Mouse (Mus musculus) adrenal gland, postnatal 4 days (tissue): ENCODE measurements around the gene Golt1b. TPM values are rescaled to one million over a fixed set of nuclear protein-coding genes. Genes with fewer than 3 reads are reported as not detected.
"Not testable (repeated sequence)": the region's sequence is repeated elsewhere in the genome, so short reads cannot be mapped to it uniquely, and the experiment has no call there.

ENCODE experiments used
- DNase-seq, 2 experiments: peaks; one replicate each; pipeline ENCODE4 v3.0.0; 2021 to 2022; ENCODE audit warnings: low spot score in 2 of 2, mixed read lengths in 2 of 2
- long read RNA-seq, 2 experiments: library from polyadenylated mRNA; stranded (forward); transcript quantifications; one replicate each; pipeline ENCODE4 v2.0.0; 2021
- total RNA-seq, 2 experiments: library from RNA; stranded (reverse); gene quantifications; 2 replicates each; pipeline ENCODE4 v1.2.3; 2021

Gene Golt1b
- 10 to 100 TPM; 31.2 to 37.5 TPM for total RNA-seq
- long read RNA-seq, experiment 1, transcript Golt1b-201 (5 exons, 2,818 nt), result major isoform, 20 of 24 reads
- long read RNA-seq, experiment 1, partial matches to known transcripts, result 0 of 24 reads
- long read RNA-seq, experiment 1, other reads (novel, unspliced or antisense), result 0 of 24 reads
- long read RNA-seq, experiment 2, transcript Golt1b-201 (5 exons, 2,818 nt), result major isoform, 63 of 71 reads
- long read RNA-seq, experiment 2, partial matches to known transcripts, result 2 of 71 reads
- long read RNA-seq, experiment 2, other reads (novel, unspliced or antisense), result 2 of 71 reads

- DNase-seq, result peak; percentile 95 to 98
Measured at GRCm38 (mm10) chr6:142387011-142387754, at the start of gene Golt1b, which contains the start of gene Recql. Gene Golt1b, plus strand, starts transcription at chr6:142387221. Gene Recql, minus strand, starts transcription at chr6:142387087.

- DNase-seq, result no peak
Measured at GRCm38 (mm10) chr6:142338961-142339360, 48.1 kb upstream of the Golt1b start.

DNA sequence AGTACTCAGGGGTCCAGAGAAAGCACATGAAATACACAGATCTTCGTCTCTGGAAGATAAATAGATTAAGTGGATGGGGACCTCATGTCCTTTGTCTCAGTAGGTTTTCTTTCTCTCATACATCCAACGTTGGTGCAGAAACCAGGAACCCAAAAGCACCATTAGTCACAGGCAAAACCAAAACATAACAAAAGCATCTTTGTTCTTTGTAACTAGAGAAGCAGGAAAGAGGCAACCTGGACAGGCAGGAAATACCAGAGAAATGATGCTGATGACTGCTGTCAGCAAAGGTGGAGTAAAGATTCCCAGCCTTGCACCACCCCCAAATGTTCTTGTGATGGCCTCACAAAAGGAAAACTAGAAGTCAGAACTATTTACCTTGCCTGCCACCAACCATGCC, 47.4 kb upstream of the Golt1b start:
- no peak for DNase-seq

- DNase-seq, result no peak
Measured at GRCm38 (mm10) chr6:142343561-142343960, 43.5 kb upstream of the Golt1b start.

GRCm38 (mm10) chr6:142345440-142346038, 41.5 kb upstream of the Golt1b start, which contains the start of gene Pyroxd1:
Gene Pyroxd1, plus strand, starts transcription at chr6:142345654.
- DNase-seq, result peak; percentile 61 to 63

- DNase-seq, result no peak
Measured at GRCm38 (mm10) chr6:142346181-142347110, 40.6 kb upstream of the Golt1b start.

- DNase-seq, result no peak
Measured at GRCm38 (mm10) chr6:142347431-142348385, 39.3 kb upstream of the Golt1b start.

- not testable (repeated sequence) for DNase-seq
Measured at GRCm38 (mm10) chr6:142352099-142352498, 34.9 kb upstream of the Golt1b start.

- no peak for DNase-seq
Measured at GRCm38 (mm10) chr6:142357106-142357505, 29.9 kb upstream of the Golt1b start.

- DNase-seq, result no peak
Measured at GRCm38 (mm10) chr6:142362036-142362435, 25.0 kb upstream of the Golt1b start.

DNA sequence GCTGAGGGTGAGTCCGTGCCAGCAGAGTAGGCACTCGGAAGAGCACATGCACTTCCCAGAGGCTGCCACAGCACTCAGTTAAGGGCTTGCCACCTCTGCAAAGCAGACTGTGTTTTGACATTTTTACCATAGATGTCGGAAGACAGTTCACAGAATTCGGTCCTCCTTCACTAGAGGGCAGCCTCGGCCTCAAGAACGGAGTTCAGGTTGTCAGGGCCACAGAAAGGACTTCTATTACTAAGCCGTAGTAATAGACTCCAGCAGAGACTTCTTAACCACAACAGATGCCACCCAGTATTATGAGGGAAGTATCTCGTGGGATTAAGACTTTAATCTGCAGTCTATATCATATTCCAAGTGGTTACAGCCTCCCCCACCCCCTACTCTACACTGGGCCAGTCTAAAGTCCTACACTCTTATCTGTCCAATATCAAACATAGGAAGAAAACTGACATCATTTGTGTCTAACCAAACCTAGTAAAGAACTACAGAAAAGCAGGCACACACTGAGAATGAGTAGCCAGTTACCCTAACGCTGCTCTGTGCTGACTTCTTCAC, 23.9 kb upstream of the Golt1b start:
- no peak for DNase-seq

- DNase-seq, result no peak
Measured at GRCm38 (mm10) chr6:142365742-142366472, 21.1 kb upstream of the Golt1b start.

- DNase-seq, result no peak
Measured at GRCm38 (mm10) chr6:142366473-142367018, 20.5 kb upstream of the Golt1b start.

- no peak for DNase-seq
Measured at GRCm38 (mm10) chr6:142367565-142367964, 19.5 kb upstream of the Golt1b start.

- DNase-seq, result no peak
Measured at GRCm38 (mm10) chr6:142369568-142369967, 17.5 kb upstream of the Golt1b start.

GRCm38 (mm10) chr6:142377081-142377480, 9.9 kb upstream of the Golt1b start:
- no peak for DNase-seq

DNA sequence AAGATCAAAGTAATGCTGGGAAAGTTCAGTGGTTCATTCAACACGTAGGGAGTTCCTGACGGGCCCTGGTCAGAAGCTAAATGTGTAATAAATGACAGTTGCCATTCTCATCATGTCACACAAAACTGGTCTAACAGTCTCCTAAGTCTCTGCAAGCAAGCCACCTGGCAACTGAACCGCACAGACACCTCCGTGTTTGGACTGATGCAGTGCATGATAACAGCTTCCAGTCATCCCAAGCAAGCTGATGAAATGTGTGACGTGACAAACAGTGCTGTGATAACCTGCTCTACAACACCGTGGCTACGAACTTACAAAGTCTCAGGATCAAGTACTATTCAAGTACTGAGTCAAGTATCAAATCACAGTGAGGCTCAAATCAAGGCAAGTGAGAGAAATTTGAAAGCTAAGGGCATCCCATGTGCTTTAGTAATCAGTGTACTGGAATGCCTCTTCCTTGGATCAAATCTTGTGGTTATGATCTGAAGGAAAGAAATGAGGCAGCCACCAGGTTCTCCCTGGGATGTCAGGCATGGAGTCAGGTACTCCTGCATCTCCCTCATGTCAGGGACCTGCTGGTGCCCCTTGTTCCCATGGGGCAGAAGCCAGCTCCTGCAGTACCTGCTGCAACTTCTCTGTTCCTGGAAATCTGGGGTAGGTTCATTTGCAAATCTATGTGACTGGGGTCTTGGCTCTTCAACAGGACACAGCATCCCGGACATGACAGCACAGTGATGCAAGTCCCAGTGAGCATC, 8.3 kb upstream of the Golt1b start:
- no peak for DNase-seq

- no peak for DNase-seq
Measured at GRCm38 (mm10) chr6:142379961-142380360, 7.1 kb upstream of the Golt1b start.
